Mouse (Mus musculus) limb, embryonic 13.5 days (tissue): ENCODE results near the gene Egfem1. TPM values are rescaled to one million over a fixed set of nuclear protein-coding genes. Genes with fewer than 3 reads are reported as not detected.

Source experiments
- ATAC-seq: fragments of 200-750 bp; cut with Nextera tagmentation; 2 replicates; pipeline ENCODE4 v1.8.0; 2017; ENCODE audit warnings: low read depth, moderate number of reproducible peaks, moderate TSS enrichment; ENCODE audit not compliant: low FRiP score
- H3K27ac ChIP-seq: fragments of 300-500 bp; sonication (generic); 2 replicates; pipeline ENCODE4 v1.5.1; 2015; ENCODE audit warnings: inconsistent platforms, mild to moderate bottlenecking, moderate library complexity
- H3K27me3 ChIP-seq: fragments of 300-500 bp; sonication (generic); 2 replicates; pipeline ENCODE4 v1.6.1; 2015; ENCODE audit warnings: mild to moderate bottlenecking, inconsistent platforms
- H3K36me3 ChIP-seq: fragments of 300-500 bp; sonication (generic); 2 replicates; pipeline ENCODE4 v1.6.1; 2015; ENCODE audit warnings: inconsistent platforms, mild to moderate bottlenecking, moderate library complexity
- H3K4me1 ChIP-seq: fragments of 300-500 bp; sonication (generic); 2 replicates; pipeline ENCODE4 v1.6.1; 2015; ENCODE audit warnings: inconsistent platforms
- H3K4me2 ChIP-seq: fragments of 300-500 bp; sonication (generic); replicated peaks from 2 replicates; pipeline ENCODE4 v1.6.1; 2015; ENCODE audit warnings: inconsistent platforms, mild to moderate bottlenecking, moderate library complexity
- H3K4me3 ChIP-seq: fragments of 300-500 bp; sonication (generic); 2 replicates; pipeline ENCODE4 v1.5.1; 2015; ENCODE audit warnings: moderate library complexity, mild to moderate bottlenecking, inconsistent platforms
- H3K9ac ChIP-seq: fragments of 300-500 bp; sonication (generic); 2 replicates; pipeline ENCODE4 v1.6.1; 2015; ENCODE audit warnings: mild to moderate bottlenecking, inconsistent platforms
- H3K9me3 ChIP-seq: fragments of 300-500 bp; sonication (generic); 2 replicates; pipeline ENCODE4 v1.6.1; 2016; ENCODE audit warnings: inconsistent platforms
- WGBS: fragments of 180-500 bp; shearing (Covaris S2); methylation state at CpG from one replicate; pipeline ENCODE4 v1.1.7; 2015; 5-methylcytosine and 5-hydroxymethylcytosine counted together
- polyA plus RNA-seq: library from polyadenylated mRNA; unstranded; fragments of >200 nt; fragmentation: Nextera tagmentation; extraction: Ambion mirVana; gene quantifications from 2 replicates; pipeline ENCODE4 v1.2.1, GENCODE M21; 2015

Gene Egfem1
- polyA plus RNA-seq, 1 experiment from 2014 or later: 7.5 TPM

DNA sequence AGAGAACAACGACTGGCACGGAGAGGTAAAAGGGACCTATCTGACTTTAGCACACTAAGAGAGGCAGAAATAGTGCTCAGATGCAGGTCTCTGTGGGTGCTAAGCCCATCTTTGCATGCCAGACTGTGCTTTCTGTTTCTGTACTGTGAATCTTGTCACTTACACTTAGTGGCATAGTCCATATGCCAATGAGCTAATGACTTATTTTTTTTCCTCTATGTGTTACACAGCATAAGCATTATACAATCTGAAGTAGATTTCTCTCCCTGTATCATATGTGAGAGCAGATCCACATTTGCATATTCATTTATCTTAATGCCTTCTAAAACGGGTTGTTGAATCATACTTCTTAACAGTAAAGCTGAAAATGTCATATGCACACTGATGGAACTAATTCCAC, 317.2 kb downstream of the Egfem1 start:
- 80% methylated on average over 3 of the region's 3 CpGs for whole genome bisulfite sequencing
- ATAC-seq: no peak
- no peak overlapping the region for H3K27ac ChIP-seq

DNA sequence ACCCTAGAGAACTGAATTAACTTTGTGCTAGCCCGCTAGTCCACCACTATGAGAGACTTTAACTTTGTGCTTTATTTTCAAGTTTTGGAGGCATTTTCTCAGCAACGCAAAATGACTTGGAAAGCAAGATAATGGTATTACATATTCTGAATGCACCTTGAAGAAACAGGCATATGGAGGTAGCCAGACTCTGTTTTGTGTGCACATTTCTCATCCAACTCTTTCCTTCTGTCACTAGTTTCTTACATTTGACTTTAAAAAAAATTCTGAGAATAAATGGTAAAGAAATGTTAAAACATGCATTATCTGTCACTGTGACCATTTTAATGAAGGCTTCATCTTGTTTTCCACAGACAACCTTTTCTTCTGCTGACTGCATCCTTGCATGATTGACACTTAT, 339.8 kb downstream of the Egfem1 start:
- H3K9me3 ChIP-seq: no peaks in the 10 kb centered on the region
- H3K4me2 ChIP-seq: no peak overlapping the region
- no peak for ATAC-seq
- H3K4me3 ChIP-seq: no peak overlapping the region
- 90% methylated on average over 2 of the region's 2 CpGs for WGBS
- no peaks in the 10 kb centered on the region for H3K4me1 ChIP-seq
- no peaks in the 10 kb centered on the region for H3K27me3 ChIP-seq
- H3K36me3 ChIP-seq: no peaks in the 10 kb centered on the region
- no peak overlapping the region for H3K9ac ChIP-seq
- no peak overlapping the region for H3K27ac ChIP-seq

More for the DNA sequence above, 317.2 kb downstream of the Egfem1 start:
- H3K4me1 ChIP-seq: no peaks in the 10 kb centered on the region
- H3K9ac ChIP-seq: no peak overlapping the region
- H3K4me2 ChIP-seq: no peak overlapping the region
- H3K9me3 ChIP-seq: no peaks in the 10 kb centered on the region
- H3K4me3 ChIP-seq: no peak overlapping the region
- no peaks in the 10 kb centered on the region for H3K36me3 ChIP-seq
- no peaks in the 10 kb centered on the region for H3K27me3 ChIP-seq

DNA sequence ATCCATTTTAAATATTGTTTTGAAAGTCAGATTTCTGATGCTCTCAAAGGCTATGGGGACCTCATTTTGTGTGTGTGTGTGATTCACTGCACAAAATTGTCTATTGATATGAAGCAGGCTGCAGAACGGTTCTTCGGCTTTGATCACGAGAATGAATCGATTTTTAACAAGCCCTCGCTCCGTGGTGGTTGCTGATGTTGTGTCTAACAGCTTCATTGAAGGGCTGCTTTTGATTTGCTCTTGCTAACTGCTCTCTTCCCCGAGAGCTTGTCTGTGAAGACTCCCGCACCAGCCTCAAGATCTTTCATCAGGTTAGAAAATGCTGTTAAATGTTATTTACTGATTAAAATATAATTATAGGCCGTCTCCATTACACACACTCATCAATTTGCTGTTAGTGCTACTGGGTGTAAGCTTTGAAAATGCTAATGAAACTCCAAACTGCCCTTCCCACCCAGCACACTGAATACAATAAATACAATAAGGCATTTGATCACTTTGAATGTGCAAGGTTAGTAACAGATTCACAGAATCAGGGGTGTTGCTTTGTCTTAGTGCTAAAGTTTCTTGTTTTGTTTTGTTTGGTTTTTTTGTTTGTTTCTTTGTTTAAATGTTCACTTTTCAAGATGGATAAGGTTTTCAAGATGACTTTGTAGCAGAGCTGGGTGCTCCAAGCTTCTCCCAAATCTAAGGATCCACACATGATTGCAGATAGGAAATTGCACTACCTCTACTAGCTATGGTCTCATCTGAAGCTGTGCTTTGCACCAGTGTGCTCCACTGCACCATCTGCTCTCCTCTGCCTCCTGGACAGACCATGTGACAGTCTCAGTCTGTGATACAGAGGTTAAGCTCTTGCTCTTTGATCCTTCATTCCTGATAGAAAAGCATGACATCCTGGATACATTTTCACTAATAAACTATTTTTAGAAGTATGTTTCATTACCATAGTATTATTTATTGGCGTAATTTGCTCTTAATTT, 350.6 kb downstream of the Egfem1 start:
- Histone ChIP-seq H3K27ac (no peak overlapping the region), H3K9ac (no peak overlapping the region), H3K4me1 (no peaks in the 10 kb centered on the region), H3K27me3 (no peaks in the 10 kb centered on the region), H3K4me3 (no peak overlapping the region), H3K36me3 (no peaks in the 10 kb centered on the region), H3K9me3 (no peaks in the 10 kb centered on the region), H3K4me2 (no peak overlapping the region)
- ATAC-seq: no peak
- WGBS: 36% methylated on average over 10 of the region's 10 CpGs

DNA sequence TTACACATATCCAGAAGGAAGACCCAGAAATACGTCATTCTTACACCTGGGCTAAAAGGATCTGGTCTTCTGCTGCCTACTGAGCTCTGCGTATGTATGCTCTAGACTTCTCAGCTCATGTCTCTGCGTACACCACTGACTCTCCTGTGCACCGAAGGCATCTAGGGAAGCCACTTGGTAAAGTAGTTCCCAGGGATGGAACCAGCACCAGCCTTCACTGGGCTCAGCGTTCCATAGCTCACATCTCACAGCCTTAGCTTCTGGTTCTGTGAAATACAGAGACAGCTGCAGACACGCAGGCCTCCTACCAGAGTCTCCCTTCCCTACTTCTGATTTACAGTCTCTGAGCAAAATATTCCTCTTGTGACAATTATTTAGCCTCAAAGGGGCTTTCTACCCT, 361.2 kb downstream of the Egfem1 start:
- no peak overlapping the region for H3K27ac ChIP-seq
- H3K9ac ChIP-seq: no peak overlapping the region
- H3K36me3 ChIP-seq: no peaks in the 10 kb centered on the region
- no peak overlapping the region for H3K4me2 ChIP-seq
- 83% methylated on average over 6 of the region's 6 CpGs for WGBS
- no peak overlapping the region for H3K4me3 ChIP-seq
- H3K9me3 ChIP-seq: no peaks in the 10 kb centered on the region
- no peaks in the 10 kb centered on the region for H3K27me3 ChIP-seq
- peaks cover 15% of the 10 kb centered on the region; the same call in 1 of the 2 replicates for H3K4me1 ChIP-seq
- no peak for ATAC-seq

DNA sequence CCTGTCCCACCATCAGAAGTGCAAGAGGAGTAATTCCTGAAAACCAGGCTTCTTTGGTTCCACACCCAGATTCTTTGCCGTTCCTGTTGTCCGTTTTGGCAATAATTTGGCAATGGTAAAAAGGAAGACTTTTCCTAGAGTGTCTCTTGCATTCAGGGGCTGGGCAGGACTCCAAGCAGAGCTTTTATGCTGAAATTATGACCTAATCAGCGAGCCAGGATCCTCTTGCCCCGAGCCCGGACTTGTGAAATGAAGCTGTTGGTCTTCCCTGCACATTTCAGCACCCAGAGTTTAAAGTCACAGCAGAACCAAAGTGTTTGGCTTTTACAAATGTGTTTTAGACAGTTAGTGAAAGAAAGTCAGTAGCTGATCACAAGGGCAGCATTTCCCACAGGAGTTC, 362.8 kb downstream of the Egfem1 start:
- Histone ChIP-seq H3K9me3 (no peaks in the 10 kb centered on the region), H3K4me1 (peaks cover 20% of the 10 kb centered on the region; the same call in 1 of the 2 replicates), H3K4me3 (no peak overlapping the region), H3K27me3 (no peaks in the 10 kb centered on the region), H3K4me2 (no peak overlapping the region), H3K27ac (no peak overlapping the region), H3K9ac (no peak overlapping the region), H3K36me3 (no peaks in the 10 kb centered on the region)
- 42% methylated on average over 5 of the region's 5 CpGs for WGBS
- no peak for ATAC-seq

DNA sequence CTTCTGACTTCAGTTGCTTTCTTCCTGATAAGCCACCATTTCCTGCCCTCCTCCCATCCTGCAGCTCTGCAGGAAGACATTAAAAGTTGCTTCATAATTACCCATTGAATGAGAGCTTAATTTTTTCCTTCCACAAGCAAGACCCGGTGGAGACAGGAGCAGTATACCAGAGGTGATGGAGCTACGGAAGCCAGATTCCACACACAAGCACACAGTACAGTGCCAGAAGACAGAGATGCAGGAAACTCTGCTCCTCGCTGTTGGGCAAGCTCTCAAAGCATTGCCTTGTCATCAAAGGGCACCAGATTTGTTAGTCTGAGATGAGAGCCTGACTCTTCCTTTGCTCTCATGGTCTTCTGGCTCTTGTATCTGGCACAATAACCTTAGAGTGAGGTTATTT, 364.3 kb downstream of the Egfem1 start:
- Histone ChIP-seq H3K4me2 (no peak overlapping the region), H3K36me3 (no peaks in the 10 kb centered on the region), H3K9ac (no peak overlapping the region), H3K9me3 (no peaks in the 10 kb centered on the region), H3K4me3 (no peak overlapping the region), H3K27me3 (no peaks in the 10 kb centered on the region), H3K27ac (no peak overlapping the region), H3K4me1 (peaks cover 20% of the 10 kb centered on the region; the same call in 1 of the 2 replicates)
- ATAC-seq: no peak
- WGBS: 21% methylated on average over 3 of the region's 3 CpGs

DNA sequence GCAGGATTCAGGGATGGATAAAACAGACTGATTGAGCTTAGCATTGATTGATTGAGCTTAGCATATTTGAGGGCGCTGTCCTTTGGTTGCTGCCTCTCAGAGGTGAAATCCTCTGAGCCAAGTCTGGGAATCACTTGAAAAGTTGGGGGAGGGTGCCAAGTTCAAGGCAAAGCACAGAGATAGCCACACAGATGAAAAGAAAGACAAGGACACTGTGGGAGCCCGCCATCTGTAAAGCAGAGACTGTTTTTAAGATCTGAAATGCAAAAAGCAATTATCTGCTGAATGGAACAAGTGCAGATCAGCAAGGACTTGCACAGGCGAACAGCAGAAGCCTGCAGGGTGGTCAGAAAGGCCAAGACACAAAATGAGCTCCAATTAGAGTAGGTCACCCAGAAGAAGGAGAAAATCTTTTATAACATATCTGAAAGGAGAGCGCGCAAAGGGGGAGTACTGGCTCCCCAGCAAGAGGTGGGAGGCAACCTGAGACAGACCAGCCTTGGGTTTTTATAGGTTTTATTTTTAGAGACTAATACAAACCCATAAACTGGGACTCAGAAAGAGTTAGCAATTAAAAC, 367.1 kb downstream of the Egfem1 start:
- Histone ChIP-seq H3K36me3 (no peaks in the 10 kb centered on the region), H3K9ac (no peak overlapping the region), H3K4me2 (no peak overlapping the region), H3K4me1 (peaks cover 20% of the 10 kb centered on the region; the same call in 1 of the 2 replicates), H3K27ac (no peak overlapping the region), H3K9me3 (no peaks in the 10 kb centered on the region), H3K27me3 (no peaks in the 10 kb centered on the region), H3K4me3 (no peak overlapping the region)
- no peak for ATAC-seq
- 67% methylated on average over 5 of the region's 5 CpGs for WGBS

DNA sequence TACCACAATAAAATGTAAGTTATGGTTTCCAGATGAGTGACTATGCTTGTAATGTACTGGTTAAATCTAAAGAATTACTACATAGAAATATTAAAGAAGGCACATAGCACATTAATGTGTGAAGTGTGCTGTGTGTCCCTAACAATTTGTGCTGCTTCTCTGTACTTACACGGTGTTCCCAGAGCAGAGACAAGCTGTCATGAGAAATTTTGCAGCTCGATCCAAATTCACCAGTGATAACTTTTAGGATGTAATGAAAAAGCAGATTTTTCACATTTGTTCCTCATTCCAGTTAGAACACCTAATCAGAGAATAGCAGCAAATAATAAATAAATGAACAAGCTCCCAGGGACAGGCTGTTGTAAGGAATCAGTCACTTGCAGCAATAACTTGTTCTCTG, 416.4 kb downstream of the Egfem1 start:
- Histone ChIP-seq H3K4me3 (no peak overlapping the region), H3K27ac (no peak overlapping the region), H3K9ac (no peak overlapping the region), H3K4me2 (no peak overlapping the region), H3K4me1 (peaks cover 13% of the 10 kb centered on the region), H3K9me3 (no peaks in the 10 kb centered on the region), H3K27me3 (no peaks in the 10 kb centered on the region), H3K36me3 (no peaks in the 10 kb centered on the region)
- no peak for ATAC-seq
- WGBS: 65% methylated on average over 2 of the region's 2 CpGs

DNA sequence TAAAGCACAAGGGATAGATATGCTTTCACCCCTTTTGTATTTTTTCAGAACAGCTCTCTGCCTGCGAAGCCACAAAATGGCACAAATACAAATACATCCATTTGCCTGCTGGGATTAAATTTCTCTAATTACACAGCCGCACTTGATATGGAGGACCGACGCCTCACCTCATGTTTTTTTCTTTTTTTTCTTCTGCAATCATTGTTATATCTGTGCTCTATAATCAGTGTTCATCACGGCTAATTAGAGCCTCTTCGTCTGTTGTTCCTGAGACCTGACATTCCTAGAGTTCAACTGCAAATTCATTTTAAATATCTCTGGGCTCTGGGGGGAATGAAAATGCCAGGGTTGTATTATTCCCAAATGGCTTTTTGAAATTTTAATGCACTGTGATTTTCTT, 417.4 kb downstream of the Egfem1 start:
- ATAC-seq: no peak
- Histone ChIP-seq H3K27ac (no peak overlapping the region), H3K4me1 (peaks cover 13% of the 10 kb centered on the region), H3K9me3 (no peaks in the 10 kb centered on the region), H3K4me3 (no peak overlapping the region), H3K9ac (no peak overlapping the region), H3K27me3 (no peaks in the 10 kb centered on the region), H3K4me2 (no peak overlapping the region), H3K36me3 (no peaks in the 10 kb centered on the region)
- 78% methylated on average over 6 of the region's 6 CpGs for WGBS

DNA sequence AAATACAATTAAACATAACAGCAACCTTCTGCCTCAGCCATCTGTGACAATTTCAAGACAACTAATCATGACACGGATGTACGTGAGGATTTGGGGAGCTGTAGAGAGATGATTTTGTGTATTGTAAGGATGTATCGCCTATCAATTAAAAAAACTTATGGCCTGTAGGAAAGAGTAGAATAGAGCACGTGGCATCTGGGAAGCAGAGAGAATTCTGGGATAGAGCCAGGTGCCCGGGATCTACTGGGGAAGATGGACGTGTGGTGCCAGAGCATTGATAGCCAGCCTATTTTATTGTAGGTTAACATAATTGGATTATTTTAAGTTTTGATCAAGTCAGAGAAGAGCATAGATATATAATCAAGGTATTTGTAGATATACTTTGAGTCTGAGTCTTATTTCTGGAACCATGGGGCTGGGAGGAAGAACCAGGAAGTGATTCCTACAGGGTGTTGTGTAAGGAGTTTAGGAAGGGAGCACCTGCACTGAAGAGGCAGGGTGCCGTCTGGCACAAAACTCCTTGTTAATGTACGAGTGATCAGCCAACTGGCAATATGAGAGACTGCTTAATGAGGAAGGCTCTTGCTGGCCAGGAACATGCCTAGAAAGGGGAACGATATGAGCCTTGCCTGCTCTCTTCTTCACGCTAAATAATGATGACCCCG, 443.6 kb downstream of the Egfem1 start:
- H3K4me1 ChIP-seq: no peaks in the 10 kb centered on the region
- no peak overlapping the region for H3K9ac ChIP-seq
- no peaks in the 10 kb centered on the region for H3K36me3 ChIP-seq
- H3K27me3 ChIP-seq: no peaks in the 10 kb centered on the region
- 84% methylated on average over 11 of the region's 11 CpGs for WGBS
- no peak overlapping the region for H3K4me3 ChIP-seq
- H3K4me2 ChIP-seq: no peak overlapping the region
- ATAC-seq: no peak
- no peaks in the 10 kb centered on the region for H3K9me3 ChIP-seq
- no peak overlapping the region for H3K27ac ChIP-seq

DNA sequence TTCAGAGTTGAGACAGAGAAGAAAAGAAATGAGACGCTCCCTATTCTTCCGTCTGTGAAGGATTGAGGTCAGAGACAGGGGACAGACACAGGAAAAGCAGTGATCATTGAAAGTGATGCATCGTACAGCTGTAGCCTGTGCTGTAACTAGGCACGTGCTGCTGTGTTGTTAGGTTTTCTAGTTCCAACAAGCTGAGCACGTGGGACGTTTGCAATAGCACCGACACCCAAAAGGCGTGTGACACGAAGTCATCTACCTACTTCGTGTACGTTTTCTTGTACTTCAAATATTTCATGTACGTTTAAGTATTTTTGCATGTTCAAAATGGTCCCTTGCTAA, 444.1 kb downstream of the Egfem1 start:
- WGBS: 92% methylated on average over 12 of the region's 12 CpGs
- Histone ChIP-seq H3K4me2 (no peak overlapping the region), H3K27ac (no peak overlapping the region), H3K4me1 (no peaks in the 10 kb centered on the region), H3K4me3 (no peak overlapping the region), H3K9ac (no peak overlapping the region), H3K27me3 (no peaks in the 10 kb centered on the region), H3K9me3 (no peaks in the 10 kb centered on the region), H3K36me3 (no peaks in the 10 kb centered on the region)
- no peak for ATAC-seq

DNA sequence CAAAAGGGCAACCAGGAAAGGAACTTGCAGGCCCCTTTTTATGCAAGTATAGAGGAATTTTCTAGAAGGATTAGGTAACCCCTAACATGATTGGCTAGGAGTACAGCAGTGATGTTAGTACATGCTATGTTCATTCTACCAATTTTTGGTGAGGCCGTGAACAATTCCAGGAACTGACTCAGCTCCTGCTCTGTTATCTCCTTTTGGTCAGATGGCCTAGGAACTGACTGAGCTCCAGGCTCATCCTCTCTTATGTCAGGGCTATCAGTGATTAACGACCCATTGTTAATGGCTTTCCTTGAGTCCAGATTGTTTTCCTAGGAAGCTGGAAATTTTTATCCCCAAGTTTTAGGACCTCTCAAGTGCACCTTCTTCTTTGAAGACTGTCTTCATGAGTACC, 457.4 kb downstream of the Egfem1 start:
- H3K27me3 ChIP-seq: no peaks in the 10 kb centered on the region
- H3K4me2 ChIP-seq: no peak overlapping the region
- no peaks in the 10 kb centered on the region for H3K9me3 ChIP-seq
- no peaks in the 10 kb centered on the region for H3K36me3 ChIP-seq
- H3K27ac ChIP-seq: no peak overlapping the region
- WGBS: 77% methylated on average over 2 of the region's 2 CpGs
- no peak overlapping the region for H3K9ac ChIP-seq
- no peaks in the 10 kb centered on the region for H3K4me1 ChIP-seq
- no peak overlapping the region for H3K4me3 ChIP-seq
- ATAC-seq: no peak
